Mouse (Mus musculus): Measurements from ENCODE around the gene Phox2b. TPM values are rescaled to one million over a fixed set of nuclear protein-coding genes. Genes with fewer than 3 reads are reported as not detected.

Phox2b gene
- polyA plus RNA-seq, 1 experiment = not detected

DNA sequence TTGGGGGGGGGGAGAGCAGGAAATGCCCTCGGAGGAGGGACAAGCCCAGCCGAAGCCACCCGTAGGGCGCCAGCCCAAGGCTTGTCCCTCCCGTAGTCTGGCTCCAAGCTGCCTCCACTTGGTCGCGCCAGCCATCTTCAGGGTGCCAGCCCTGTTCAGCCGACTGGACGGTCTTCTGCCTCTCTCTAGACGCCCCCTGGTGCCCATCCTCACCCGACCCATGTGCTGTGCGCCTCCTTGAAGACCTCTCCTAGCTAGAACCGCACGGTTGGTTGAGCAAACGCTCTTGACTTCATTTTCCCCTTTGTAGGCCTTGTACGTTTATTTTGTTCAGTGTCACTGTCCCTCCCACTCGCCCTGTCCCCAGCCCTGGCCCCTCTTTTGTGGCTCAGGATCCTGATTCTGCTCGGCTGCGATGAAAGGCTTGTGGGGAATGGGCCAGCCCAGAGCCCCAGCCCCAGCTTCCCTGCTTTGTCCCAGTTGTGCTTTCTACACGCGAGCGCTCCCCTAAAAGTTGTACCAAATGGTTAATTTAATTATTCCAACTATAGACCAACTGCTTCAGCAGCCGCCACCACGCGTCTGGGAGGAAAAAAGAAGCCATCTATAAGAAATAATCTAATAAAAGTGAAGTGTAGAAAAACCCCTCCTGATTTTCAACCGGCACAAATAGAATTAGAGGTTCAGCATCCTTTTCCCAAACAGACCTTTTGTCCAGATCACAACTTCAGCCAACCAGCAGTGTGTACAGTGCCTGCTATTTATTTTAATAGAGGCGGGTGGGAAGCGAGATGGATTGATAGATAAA is 2.9 kb upstream of the Phox2b start:
- H3K4me1 ChIP-seq (ENCODE audit: control insufficient read depth) = no peaks in the 10 kb centered on the region
- no peak overlapping the region for H3K4me3 ChIP-seq (replicated peaks)
- H3K9me3 ChIP-seq (ENCODE audit: control insufficient read depth, low read length) = no peaks in the 10 kb centered on the region
- H3K27me3 ChIP-seq (ENCODE audit: control insufficient read depth) = peaks cover 81% of the 10 kb centered on the region
- TF ChIP-seq GATA1 (IDR thresholded peaks at IDR 0.05; ENCODE audit: low read length) (no peak), TAL1 (IDR thresholded peaks at IDR 0.05; ENCODE audit: low read length) (no peak)
- no peaks in the 10 kb centered on the region for H3K36me3 ChIP-seq (ENCODE audit: control insufficient read depth)

DNA sequence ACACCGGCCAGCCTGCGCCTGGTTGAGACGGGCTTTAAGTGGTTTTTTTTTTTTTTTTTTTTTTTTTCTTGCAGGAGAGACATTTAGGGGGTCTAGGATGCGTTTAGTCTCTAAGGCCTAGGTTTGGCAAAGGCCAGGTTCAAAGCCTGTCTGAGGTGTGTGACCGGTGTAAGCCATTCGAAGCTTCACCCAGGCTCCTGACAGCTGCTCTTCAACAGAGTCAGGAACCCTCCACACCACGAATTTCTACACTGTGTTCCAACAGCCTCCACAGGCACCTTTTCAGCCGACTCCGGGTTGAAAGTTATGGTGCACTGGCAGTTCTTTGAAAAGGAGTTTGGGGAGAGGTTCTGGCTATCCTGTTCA is 2.3 kb upstream of the Phox2b start:
- TF ChIP-seq TAL1 (IDR thresholded peaks at IDR 0.05; ENCODE audit: low read length) (no peak), GATA1 (IDR thresholded peaks at IDR 0.05; ENCODE audit: low read length) (no peak)
- H3K9me3 ChIP-seq (ENCODE audit: control insufficient read depth, low read length) = no peaks in the 10 kb centered on the region
- H3K4me1 ChIP-seq (ENCODE audit: control insufficient read depth) = no peaks in the 10 kb centered on the region
- no peaks in the 10 kb centered on the region for H3K36me3 ChIP-seq (ENCODE audit: control insufficient read depth)
- H3K4me3 ChIP-seq (replicated peaks) = no peak overlapping the region
- peaks cover 87% of the 10 kb centered on the region for H3K27me3 ChIP-seq (ENCODE audit: control insufficient read depth)

DNA sequence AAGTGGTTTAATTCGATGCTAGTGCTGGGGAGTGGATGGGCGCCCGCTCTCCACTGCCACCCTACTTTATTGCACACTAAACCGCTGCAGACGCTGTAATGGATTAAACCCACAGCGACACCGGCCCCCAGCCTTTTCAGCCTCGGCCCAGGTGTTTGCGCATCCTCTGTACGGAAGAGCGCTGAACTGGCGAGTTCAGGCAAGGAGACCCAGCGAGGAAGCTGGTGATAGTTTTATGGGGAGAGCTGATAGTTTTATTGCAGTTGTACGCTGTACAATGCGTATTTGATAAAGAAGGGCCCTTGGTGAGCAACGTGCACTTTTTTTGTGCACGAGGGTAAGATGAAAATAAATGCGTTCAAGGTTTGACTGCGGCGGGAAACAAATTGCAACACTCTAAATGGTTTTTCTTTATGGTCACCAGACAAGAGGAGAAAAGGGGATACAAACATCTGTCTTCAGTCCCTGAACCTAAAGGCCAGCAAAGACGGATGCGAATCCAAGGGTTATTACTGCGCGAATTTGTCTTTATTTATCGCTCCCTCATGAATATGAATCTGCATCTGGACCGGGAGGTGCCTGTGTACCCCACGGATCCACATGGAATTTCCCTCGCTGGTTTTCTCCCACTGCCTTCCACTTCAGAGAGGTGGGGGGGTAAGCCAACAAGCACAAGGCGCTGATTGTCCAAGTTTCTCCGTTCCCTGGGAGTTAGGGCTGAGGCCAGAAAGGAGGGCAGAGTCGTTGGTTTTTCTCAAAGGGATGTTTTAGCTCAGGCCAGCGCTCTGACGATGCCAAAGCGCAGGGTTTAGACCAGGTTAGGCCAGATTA is 1.7 kb upstream of the Phox2b start:
- no peaks in the 10 kb centered on the region for H3K4me1 ChIP-seq (ENCODE audit: control insufficient read depth)
- no peak for TF ChIP-seq TAL1 (IDR thresholded peaks at IDR 0.05; ENCODE audit: low read length)
- H3K9me3 ChIP-seq (ENCODE audit: control insufficient read depth, low read length) = no peaks in the 10 kb centered on the region
- H3K4me3 ChIP-seq (replicated peaks) = no peak overlapping the region
- H3K36me3 ChIP-seq (ENCODE audit: control insufficient read depth) = no peaks in the 10 kb centered on the region
- H3K27me3 ChIP-seq (ENCODE audit: control insufficient read depth) = peaks cover 88% of the 10 kb centered on the region

DNA sequence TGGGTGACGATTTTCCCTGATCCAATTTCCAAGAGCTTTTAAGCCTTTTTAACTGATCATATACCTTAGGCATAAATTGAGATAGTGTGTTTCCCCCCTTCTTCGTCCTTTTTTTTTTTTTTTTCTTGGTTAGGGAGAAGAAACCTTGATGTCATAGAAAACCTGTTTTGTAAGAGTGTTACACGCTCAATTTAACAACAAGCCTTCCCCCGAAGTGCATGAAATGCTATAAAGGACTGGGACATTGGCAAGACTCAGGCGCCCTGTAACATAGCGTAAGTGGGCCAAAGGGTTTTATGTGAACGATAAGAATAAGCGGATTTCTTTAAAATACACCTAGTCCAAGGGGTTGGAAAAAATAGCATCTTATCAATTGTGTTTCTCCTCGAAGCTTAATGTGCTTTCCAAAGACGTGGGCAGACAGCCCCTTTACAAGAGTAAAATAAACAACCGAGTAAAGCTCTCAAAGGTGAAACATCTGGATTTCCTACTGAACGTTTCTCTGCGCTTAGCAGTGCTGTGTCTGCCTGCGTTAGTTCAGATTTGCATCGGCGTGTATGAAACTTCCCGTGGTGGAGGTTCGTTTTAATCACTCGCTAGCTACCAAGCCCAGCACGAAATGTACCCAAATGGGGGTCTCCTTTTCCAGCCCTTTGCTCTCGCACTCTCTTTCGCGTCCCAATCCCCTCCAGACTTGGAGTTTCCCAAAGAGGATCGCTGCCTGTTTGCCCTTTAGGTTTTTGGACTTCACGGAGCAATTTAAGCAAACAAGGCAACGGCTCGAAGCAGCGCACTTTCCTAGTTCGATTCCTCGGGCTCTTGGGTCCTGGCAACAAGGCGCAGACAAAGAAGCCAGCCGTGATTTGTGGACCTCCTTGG is 531 bp upstream of the Phox2b start:
- Histone ChIP-seq H3K4me3 (replicated peaks) (no peak overlapping the region), H3K9me3 (ENCODE audit: control insufficient read depth, low read length) (no peaks in the 10 kb centered on the region), H3K36me3 (ENCODE audit: control insufficient read depth) (no peaks in the 10 kb centered on the region), H3K4me1 (ENCODE audit: control insufficient read depth) (no peaks in the 10 kb centered on the region), H3K27me3 (ENCODE audit: control insufficient read depth) (peaks cover 97% of the 10 kb centered on the region)
- no peak for TF ChIP-seq GATA1 (IDR thresholded peaks at IDR 0.05; ENCODE audit: low read length)
- no peak for TF ChIP-seq TAL1 (IDR thresholded peaks at IDR 0.05; ENCODE audit: low read length)

DNA sequence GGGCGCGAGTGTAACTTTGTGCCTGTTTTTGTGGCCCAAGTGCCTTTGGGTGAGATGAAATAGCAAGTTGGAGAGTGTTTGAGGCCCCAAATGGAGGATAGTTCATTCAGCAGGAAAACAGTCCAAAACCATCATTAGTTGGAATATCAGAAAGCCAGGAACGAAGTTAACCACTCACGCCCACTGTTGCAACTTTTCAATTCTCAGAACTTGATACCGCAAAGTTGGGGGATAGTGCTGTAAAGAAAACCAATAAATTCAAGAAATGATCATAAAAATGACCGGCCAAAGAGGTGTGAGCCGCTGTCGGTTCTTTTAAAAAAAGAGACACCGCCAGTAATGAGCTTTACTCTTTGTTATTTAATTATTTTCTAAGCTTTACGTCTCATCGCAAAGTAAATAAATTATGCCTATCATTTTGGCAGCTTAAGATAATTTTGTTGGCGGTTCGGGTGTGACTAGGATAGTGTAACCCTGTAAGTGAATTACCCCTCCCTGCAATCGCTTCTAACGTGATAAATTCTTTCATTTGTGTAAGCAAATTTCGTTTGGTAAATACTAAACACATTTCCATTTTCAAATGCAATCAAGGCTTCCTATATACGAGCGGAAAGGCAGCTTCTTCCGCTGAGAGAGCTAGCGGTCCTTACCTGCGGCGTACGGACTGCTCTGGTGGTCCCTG is 909 bp downstream of the Phox2b start:
- no peaks in the 10 kb centered on the region for H3K36me3 ChIP-seq (ENCODE audit: control insufficient read depth)
- no peaks in the 10 kb centered on the region for H3K4me1 ChIP-seq (ENCODE audit: control insufficient read depth)
- H3K4me3 ChIP-seq (replicated peaks) = no peak overlapping the region
- TF ChIP-seq TAL1 (IDR thresholded peaks at IDR 0.05; ENCODE audit: low read length) (no peak), GATA1 (IDR thresholded peaks at IDR 0.05; ENCODE audit: low read length) (no peak)
- H3K9me3 ChIP-seq (ENCODE audit: control insufficient read depth, low read length) = no peaks in the 10 kb centered on the region
- H3K27me3 ChIP-seq (ENCODE audit: control insufficient read depth) = peaks cover 100% of the 10 kb centered on the region

DNA sequence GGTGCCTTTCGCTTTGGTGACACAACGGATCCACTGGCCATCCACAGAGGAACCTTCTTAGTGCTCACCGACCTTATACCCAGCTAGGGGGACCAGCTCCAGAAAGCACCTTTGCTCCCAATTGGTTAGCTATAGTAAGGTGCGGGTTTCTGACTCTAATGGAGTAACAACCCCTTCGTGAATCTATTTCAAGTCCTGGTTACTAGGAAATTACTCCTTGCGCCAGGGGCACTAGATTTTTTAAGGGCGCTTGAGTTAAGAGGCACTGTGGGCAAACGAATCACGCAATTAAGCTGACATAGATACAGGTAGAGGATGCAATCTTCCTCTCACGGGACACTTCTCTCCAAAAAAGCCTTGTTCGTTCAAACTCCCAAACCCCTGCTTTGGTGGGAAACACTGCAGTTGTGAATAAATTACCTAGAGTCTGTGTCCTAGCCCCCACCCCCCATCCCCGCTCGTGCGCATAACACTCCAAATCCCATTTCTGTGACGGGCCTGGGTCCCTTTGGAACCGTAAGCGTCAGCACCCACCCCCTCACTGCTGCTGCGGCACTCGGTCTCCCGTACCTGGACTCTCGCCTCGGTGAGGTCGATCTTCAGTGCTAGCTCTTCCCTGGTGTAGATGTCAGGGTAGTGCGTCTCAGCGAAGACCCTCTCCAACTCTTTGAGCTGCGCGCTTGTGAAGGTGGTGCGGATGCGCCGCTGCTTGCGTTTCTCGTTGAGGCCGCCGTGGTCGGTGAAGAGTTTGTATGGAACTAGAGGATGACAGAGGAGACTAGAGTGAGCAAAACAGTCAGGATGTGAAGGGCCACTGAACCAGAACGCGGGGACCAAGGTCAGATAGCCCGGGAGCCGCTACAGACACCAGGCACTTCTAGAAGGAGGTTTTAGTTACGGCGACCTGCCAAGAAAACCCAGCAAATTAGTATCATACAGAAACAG is 1.7 kb downstream of the Phox2b start:
- H3K9me3 ChIP-seq (ENCODE audit: control insufficient read depth, low read length) = no peaks in the 10 kb centered on the region
- no peaks in the 10 kb centered on the region for H3K4me1 ChIP-seq (ENCODE audit: control insufficient read depth)
- H3K4me3 ChIP-seq (replicated peaks) = no peak overlapping the region
- no peaks in the 10 kb centered on the region for H3K36me3 ChIP-seq (ENCODE audit: control insufficient read depth)
- no peak for TF ChIP-seq GATA1 (IDR thresholded peaks at IDR 0.05; ENCODE audit: low read length)
- no peak for TF ChIP-seq TAL1 (IDR thresholded peaks at IDR 0.05; ENCODE audit: low read length)
- H3K27me3 ChIP-seq (ENCODE audit: control insufficient read depth) = peaks cover 96% of the 10 kb centered on the region

DNA sequence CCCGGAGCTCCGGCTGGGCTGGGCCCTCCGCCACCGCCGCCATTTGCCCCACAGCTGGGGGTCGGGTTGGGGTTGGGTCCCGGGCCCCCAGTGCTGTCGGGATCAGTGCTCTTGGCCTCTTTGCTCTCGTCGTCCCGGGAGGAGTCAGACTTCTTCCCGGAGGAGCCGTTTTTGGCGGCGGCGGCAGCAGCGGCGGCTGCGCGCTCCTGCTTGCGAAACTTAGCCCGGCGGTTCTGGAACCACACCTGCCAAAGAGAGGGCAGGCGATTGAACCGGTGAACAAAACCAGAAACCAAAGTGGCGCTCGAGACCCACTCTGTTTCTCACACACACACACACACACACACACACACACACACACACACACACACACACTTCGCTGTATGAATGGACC is 2.7 kb downstream of the Phox2b start:
- H3K4me3 ChIP-seq (replicated peaks) = no peak overlapping the region
- H3K4me1 ChIP-seq (ENCODE audit: control insufficient read depth) = no peaks in the 10 kb centered on the region
- TF ChIP-seq GATA1 (IDR thresholded peaks at IDR 0.05; ENCODE audit: low read length) = no peak
- no peak for TF ChIP-seq TAL1 (IDR thresholded peaks at IDR 0.05; ENCODE audit: low read length)
- peaks cover 94% of the 10 kb centered on the region for H3K27me3 ChIP-seq (ENCODE audit: control insufficient read depth)
- H3K36me3 ChIP-seq (ENCODE audit: control insufficient read depth) = no peaks in the 10 kb centered on the region
- H3K9me3 ChIP-seq (ENCODE audit: control insufficient read depth, low read length) = no peaks in the 10 kb centered on the region

Data from erythroblast, embryonic 14.5 days (primary cell).